Mouse (Mus musculus) MEL (cell line): ENCODE data around the gene Fosl1. TPM values are rescaled to one million over a fixed set of nuclear protein-coding genes. Genes with fewer than 3 reads are reported as not detected.
A peak's percentile ranks its signal among the peaks of the same experiment; 100 is the strongest.

Experiments used
- DNase-seq: peaks from one replicate; pipeline ENCODE4 v3.0.0; 2011; ENCODE audit warnings: low read depth, low spot score
- H3K27ac ChIP-seq: 2 replicates; pipeline ENCODE4 v1.5.1; 2012; ENCODE audit warnings: low read depth, mild to moderate bottlenecking, control low read depth, low read length, moderate library complexity; ENCODE audit not compliant: control insufficient read depth
- H3K27me3 ChIP-seq, 2 experiments: fragments of 150-350 bp in 1 of 2; sonication (generic) in 1 of 2; 2 replicates each; pipeline ENCODE4 v1.6.1; 2012; ENCODE audit warnings: low read length in 2 of 2, mild to moderate bottlenecking in 2 of 2, improper control_type of control experiment in 1 of 2, moderate library complexity in 1 of 2; ENCODE audit not compliant: insufficient read depth in 2 of 2, control insufficient read depth in 1 of 2
- H3K36me3 ChIP-seq, 2 experiments: 2 replicates each; pipeline ENCODE4 v1.6.1; 2012 to 2014; ENCODE audit warnings: low read length in 2 of 2, improper control_type of control experiment in 1 of 2, inconsistent platforms in 1 of 2, mild to moderate bottlenecking in 1 of 2; ENCODE audit not compliant: insufficient read depth in 2 of 2, control insufficient read depth in 1 of 2
- H3K4me1 ChIP-seq, 2 experiments: fragments of 150-350 bp in 1 of 2; sonication (generic) in 1 of 2; 2 replicates each; pipeline ENCODE4 v1.6.1; 2012; ENCODE audit warnings: low read length in 2 of 2, improper control_type of control experiment in 1 of 2, mild to moderate bottlenecking in 1 of 2; ENCODE audit not compliant: insufficient read depth in 2 of 2, control insufficient read depth in 1 of 2
- H3K4me3 ChIP-seq, 2 experiments: fragments of 150-350 bp in 1 of 2; sonication (generic) in 1 of 2; 2 replicates each; pipeline ENCODE4 v1.5.1; 2012; ENCODE audit warnings: low read depth in 2 of 2, low read length in 2 of 2, mild to moderate bottlenecking in 2 of 2, moderate library complexity in 2 of 2, control low read depth in 1 of 2, improper control_type of control experiment in 1 of 2; ENCODE audit not compliant: control insufficient read depth in 1 of 2, insufficient read depth in 1 of 2
- H3K79me2 ChIP-seq: 2 replicates; pipeline ENCODE4 v1.6.1; 2012; ENCODE audit warnings: mild to moderate bottlenecking, low read length, moderate library complexity; ENCODE audit not compliant: control insufficient read depth, poor library complexity, insufficient read depth
- H3K9ac ChIP-seq: 2 replicates; pipeline ENCODE4 v1.6.1; 2012; ENCODE audit warnings: low read depth, mild to moderate bottlenecking, control low read depth, low read length, moderate library complexity; ENCODE audit not compliant: control insufficient read depth, poor library complexity, severe bottlenecking
- H3K9me3 ChIP-seq: fragments of 150-350 bp; sonication (generic); replicated peaks from 2 replicates; pipeline ENCODE4 v1.6.1; 2012; ENCODE audit warnings: mild to moderate bottlenecking, low read length, improper control_type of control experiment, moderate library complexity; ENCODE audit not compliant: insufficient read depth
- BHLHE40 ChIP-seq: IDR thresholded peaks from 2 replicates; pipeline ENCODE4 v1.6.1; 2012; ENCODE audit warnings: low read depth, mild to moderate bottlenecking, inconsistent platforms, low read length, improper control_type of control experiment, borderline replicate concordance
- CHD1 ChIP-seq: IDR thresholded peaks from 2 replicates; pipeline ENCODE4 v1.6.1; 2012; ENCODE audit warnings: low read depth, mild to moderate bottlenecking, inconsistent platforms, low read length, improper control_type of control experiment
- CHD2 ChIP-seq: IDR thresholded peaks from 2 replicates; pipeline ENCODE4 v1.6.1; 2011; ENCODE audit warnings: low read length, improper control_type of control experiment
- E2F4 ChIP-seq: IDR thresholded peaks from 2 replicates; pipeline ENCODE4 v1.6.1; 2011; ENCODE audit warnings: low read depth, low read length, improper control_type of control experiment, borderline replicate concordance
- ELF1 ChIP-seq: IDR thresholded peaks from 2 replicates; pipeline ENCODE4 v1.6.1; 2014; ENCODE audit warnings: low read depth, mild to moderate bottlenecking, inconsistent platforms, low read length, improper control_type of control experiment, moderate library complexity
- EP300 ChIP-seq, 2 experiments: IDR thresholded peaks; 2 replicates each; pipeline ENCODE4 v1.6.1; 2011; ENCODE audit warnings: improper control_type of control experiment in 2 of 2, low read length in 2 of 2, low read depth in 1 of 2, mild to moderate bottlenecking in 1 of 2
- ETS1 ChIP-seq: IDR thresholded peaks from 2 replicates; pipeline ENCODE4 v1.6.1; 2012; ENCODE audit warnings: low read depth, mild to moderate bottlenecking, inconsistent platforms, low read length, improper control_type of control experiment, moderate library complexity
- KAT2A ChIP-seq: conservative IDR thresholded peaks from 2 replicates; pipeline ENCODE4 v1.6.1; 2012; ENCODE audit warnings: low read depth, low read length, improper control_type of control experiment, inconsistent platforms
- MAFK ChIP-seq: IDR thresholded peaks from 2 replicates; pipeline ENCODE4 v1.6.1; 2011; ENCODE audit warnings: low read depth, mild to moderate bottlenecking, low read length, improper control_type of control experiment, borderline replicate concordance
- MAX ChIP-seq: IDR thresholded peaks from 2 replicates; pipeline ENCODE4 v1.6.1; 2011; ENCODE audit warnings: low read length, improper control_type of control experiment
- MAZ ChIP-seq: IDR thresholded peaks from 2 replicates; pipeline ENCODE4 v1.6.1; 2012; ENCODE audit warnings: low read depth, mild to moderate bottlenecking, inconsistent platforms, low read length, improper control_type of control experiment
- MXI1 ChIP-seq: IDR thresholded peaks from 2 replicates; pipeline ENCODE4 v1.6.1; 2011; ENCODE audit warnings: mild to moderate bottlenecking, low read depth, low read length, improper control_type of control experiment
- MYB ChIP-seq: IDR thresholded peaks from 2 replicates; pipeline ENCODE4 v1.6.1; 2011; ENCODE audit warnings: mild to moderate bottlenecking, low read depth, low read length, improper control_type of control experiment
- MYC ChIP-seq: IDR thresholded peaks from 2 replicates; pipeline ENCODE4 v1.6.1; 2011; ENCODE audit warnings: low read depth, mild to moderate bottlenecking, low read length, improper control_type of control experiment, moderate library complexity
- NELFE ChIP-seq: IDR thresholded peaks from 2 replicates; pipeline ENCODE4 v1.6.1; 2011; ENCODE audit warnings: low read depth, low read length, improper control_type of control experiment
- NRF1 ChIP-seq: IDR thresholded peaks from 2 replicates; pipeline ENCODE4 v1.6.1; 2014; ENCODE audit warnings: low read depth, mild to moderate bottlenecking, inconsistent platforms, low read length, improper control_type of control experiment, moderate library complexity; ENCODE audit not compliant: poor library complexity, insufficient read depth, severe bottlenecking
- POLR2A ChIP-seq, 2 experiments: IDR thresholded peaks; 2 replicates each; pipeline ENCODE4 v1.6.1; 2011 to 2012; ENCODE audit warnings: low read length in 2 of 2, mild to moderate bottlenecking in 2 of 2, control low read depth in 1 of 2, improper control_type of control experiment in 1 of 2, low read depth in 1 of 2, moderate library complexity in 1 of 2; ENCODE audit not compliant: control insufficient read depth in 1 of 2, insufficient read depth in 1 of 2, poor library complexity in 1 of 2
- POLR2AphosphoS2 ChIP-seq: IDR thresholded peaks from 2 replicates; pipeline ENCODE4 v1.6.1; 2011; ENCODE audit warnings: low read length, improper control_type of control experiment
- POLR2AphosphoS5 ChIP-seq: IDR thresholded peaks from 2 replicates; pipeline ENCODE4 v1.6.1; 2012; ENCODE audit warnings: low read depth, borderline replicate concordance, mild to moderate bottlenecking, inconsistent platforms, low read length, moderate library complexity, mixed read lengths
- RAD21 ChIP-seq: IDR thresholded peaks from 2 replicates; pipeline ENCODE4 v1.6.1; 2011; ENCODE audit warnings: mild to moderate bottlenecking, low read depth, low read length, improper control_type of control experiment
- SIN3A ChIP-seq: IDR thresholded peaks from 2 replicates; pipeline ENCODE4 v1.6.1; 2012; ENCODE audit warnings: low read length, improper control_type of control experiment, inconsistent platforms
- SMC3 ChIP-seq: IDR thresholded peaks from 2 replicates; pipeline ENCODE4 v1.6.1; 2011; ENCODE audit warnings: low read depth, low read length, improper control_type of control experiment
- TAL1 ChIP-seq: IDR thresholded peaks from 2 replicates; pipeline ENCODE4 v1.6.1; 2012; ENCODE audit warnings: mild to moderate bottlenecking, inconsistent platforms, low read length, moderate library complexity, mixed read lengths
- TBP ChIP-seq: IDR thresholded peaks from 2 replicates; pipeline ENCODE4 v1.8.0; 2011; ENCODE audit warnings: low read depth, low read length, improper control_type of control experiment
- TCF12 ChIP-seq: IDR thresholded peaks from 2 replicates; pipeline ENCODE4 v1.6.1; 2014; ENCODE audit warnings: low read depth, mild to moderate bottlenecking, inconsistent platforms, low read length, improper control_type of control experiment, moderate library complexity
- UBTF ChIP-seq: IDR thresholded peaks from 2 replicates; pipeline ENCODE4 v1.6.1; 2012; ENCODE audit warnings: low read depth, mild to moderate bottlenecking, inconsistent platforms, low read length, improper control_type of control experiment, moderate library complexity, borderline replicate concordance; ENCODE audit not compliant: insufficient read depth
- USF1 ChIP-seq: IDR thresholded peaks from 2 replicates; pipeline ENCODE4 v1.6.1; 2014; ENCODE audit warnings: low read depth, mild to moderate bottlenecking, inconsistent platforms, low read length, improper control_type of control experiment, moderate library complexity
- ZC3H11A ChIP-seq: IDR thresholded peaks from 2 replicates; pipeline ENCODE4 v1.6.1; 2012; ENCODE audit warnings: low read depth, mild to moderate bottlenecking, inconsistent platforms, low read length, improper control_type of control experiment
- ZKSCAN1 ChIP-seq: IDR thresholded peaks from 2 replicates; pipeline ENCODE4 v1.6.1; 2012; ENCODE audit warnings: low read depth, mild to moderate bottlenecking, inconsistent platforms, low read length, improper control_type of control experiment, moderate library complexity
- ZMIZ1 ChIP-seq: IDR thresholded peaks from 2 replicates; pipeline ENCODE4 v1.6.1; 2012; ENCODE audit warnings: low read depth, mild to moderate bottlenecking, inconsistent platforms, low read length, improper control_type of control experiment, moderate library complexity
- ZNF384 ChIP-seq: IDR thresholded peaks from 2 replicates; pipeline ENCODE4 v1.6.1; 2012; ENCODE audit warnings: low read depth, mild to moderate bottlenecking, inconsistent platforms, low read length, improper control_type of control experiment
- polyA plus RNA-seq, 2 experiments: library from polyadenylated mRNA; stranded (reverse) in 1 of 2; unstranded in 1 of 2; fragments of >175 nt in 1 of 2; fragments of >200 nt in 1 of 2; gene quantifications; 2 replicates each; pipeline versions ENCODE4 v1.2.1 to v1.2.4; 2012; ENCODE audit warnings: low replicate concordance in 2 of 2, low read depth in 1 of 2; ENCODE audit not compliant: insufficient read length in 2 of 2, insufficient read depth in 1 of 2, missing spikeins in 1 of 2
- total RNA-seq: library from RNA; depleted of rRNA; stranded (reverse); fragments of 300-350 nt; gene quantifications from 2 replicates; pipeline ENCODE4 v1.2.3, GENCODE M21; 2012

The Fosl1 gene
- total and polyA plus RNA-seq, 3 experiments: 2.0 to 3.1 TPM; not detected in 1

- Histone ChIP-seq H3K4me3 (peak overlapping the region; percentile 95 to 99), H3K27ac (peak overlapping the region; percentile 83), H3K4me1 (peaks cover 0 to 31% of the 10 kb centered on the region in 2 experiments), H3K79me2 (peaks cover 17% of the 10 kb centered on the region), H3K36me3 (peaks cover 0 to 5% of the 10 kb centered on the region in 2 experiments; a peak in 2 of 4 replicates), H3K27me3 (no peaks in the 10 kb centered on the region), H3K9ac (peak overlapping the region; percentile 82), H3K9me3 (no peaks in the 10 kb centered on the region)
- no peak for DNase-seq
- TF ChIP-seq EP300 (IDR thresholded peaks at IDR 0.05; ENCODE audit: low read depth in 1 of 2, low read length in 2 of 2) (0 out of 4 replicates have a peak, but pooled peaks of 1 of the 2 experiments have one; percentile 15), E2F4 (no peak), ZKSCAN1 (no peak)
These were observed 12.5 kb downstream of the Fosl1 start for GRCm38 (mm10) chr19:5459896-5460295.

DNA sequence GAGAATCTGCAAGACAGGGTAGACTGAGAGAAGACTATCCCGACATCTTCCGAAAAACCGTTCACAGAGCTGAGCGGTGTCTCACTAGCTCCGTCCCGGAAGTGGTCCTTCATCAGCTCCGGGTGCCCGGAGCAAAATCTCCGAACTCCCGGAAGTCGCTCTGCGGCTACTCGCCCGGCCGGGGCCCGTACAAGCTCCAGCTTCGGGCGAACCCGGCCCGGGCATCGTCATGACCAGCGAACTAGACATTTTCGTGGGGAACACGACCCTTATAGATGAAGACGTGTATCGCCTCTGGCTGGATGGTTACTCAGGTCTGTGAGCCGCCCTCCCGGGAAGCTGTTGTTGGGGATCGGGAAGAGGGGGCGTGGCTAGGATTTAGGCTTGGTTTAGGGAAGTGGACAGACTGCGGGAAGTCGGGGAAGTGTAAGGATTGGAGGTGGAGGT, 13.1 kb downstream of the Fosl1 start, which contains the start of gene Fibp:
Gene Fibp, plus strand, starts transcription at position 151 of the 447 bp plus-strand sequence.
- peaks cover 0 to 30% of the 10 kb centered on the region in 2 experiments for H3K4me1 ChIP-seq
- DNase-seq: peak; percentile 96
- TF ChIP-seq ETS1 (no peak), USF1 (0 out of 2 replicates have a peak, but pooled peaks have one; percentile 29), MAFK (no peak), POLR2A (IDR thresholded peaks at IDR 0.05; ENCODE audit: control insufficient read depth in 1 of 2, insufficient read depth in 1 of 2, low read depth in 1 of 2, low read length in 2 of 2, poor library complexity in 1 of 2) (peak; percentile 89 to 96), SMC3 (no peak), ZMIZ1 (peak; percentile 72; the same call in 1 of the 2 replicates), UBTF (peak; percentile 89; the same call in 1 of the 2 replicates), MYC (0 out of 2 replicates have a peak, but pooled peaks have one; percentile 37), TAL1 (no peak), MAX (no peak), MYB (no peak), POLR2AphosphoS2 (peak; percentile 93), BHLHE40 (no peak), ZNF384 (no peak), TCF12 (peak; percentile 76), CHD2 (no peak), ZC3H11A (no peak), MAZ (no peak; the same call in 1 of the 2 replicates), EP300 (IDR thresholded peaks at IDR 0.05; ENCODE audit: low read depth in 1 of 2, low read length in 2 of 2) (no peak), MXI1 (peak; percentile 88), ZKSCAN1 (no peak), E2F4 (no peak), POLR2AphosphoS5 (no peak), ELF1 (peak; percentile 93), NRF1 (no peak), SIN3A (peak; percentile 91), RAD21 (no peak), TBP (peak; percentile 93), NELFE (peak; percentile 91), CHD1 (no peak), KAT2A (peak; percentile 25; the same call in 1 of the 2 replicates)

More for the DNA sequence above, 13.1 kb downstream of the Fosl1 start, which contains the start of gene Fibp:
- Histone ChIP-seq H3K27ac (peak within 1 kb of the TSS; percentile 83), H3K27me3 (no peaks in the 10 kb centered on the region), H3K4me3 (peak within 1 kb of the TSS; percentile 95 to 99), H3K9me3 (no peaks in the 10 kb centered on the region), H3K9ac (peak within 1 kb of the TSS; percentile 89), H3K36me3 (peaks cover 0 to 5% of the 10 kb centered on the region in 2 experiments; a peak in 2 of 4 replicates), H3K79me2 (peaks cover 13% of the 10 kb centered on the region)
